Mouse (Mus musculus) heart, adult 8-10 months (tissue): Measurements from ENCODE around the gene Espl1. TPM values are rescaled to one million over a fixed set of nuclear protein-coding genes. Genes with fewer than 3 reads are reported as not detected.
A peak's percentile ranks its signal among the peaks of the same experiment; 100 is the strongest.
"Not testable (repeated sequence)": the region's sequence is repeated elsewhere in the genome, so short reads cannot be mapped to it uniquely, and the experiment has no call there.

Experiments used
- DNase-seq: peaks from one replicate; pipeline ENCODE4 v3.0.0; 2022; ENCODE audit warnings: low spot score
- total RNA-seq, 4 experiments: library from RNA; stranded (reverse); gene quantifications; 2 replicates each; pipeline ENCODE4 v1.2.4; 2022

Gene Espl1
- total RNA-seq, 4 experiments from 2014 or later, result 0.38 to 1.1 (median 0.93) TPM

GRCm38 (mm10) chr15:102335254-102335653 lies 39.2 kb downstream of the Espl1 start:
- DNase-seq, result no peak

GRCm38 (mm10) chr15:102335925-102336324 lies 39.9 kb downstream of the Espl1 start:
- DNase-seq, result not testable (repeated sequence)

DNA sequence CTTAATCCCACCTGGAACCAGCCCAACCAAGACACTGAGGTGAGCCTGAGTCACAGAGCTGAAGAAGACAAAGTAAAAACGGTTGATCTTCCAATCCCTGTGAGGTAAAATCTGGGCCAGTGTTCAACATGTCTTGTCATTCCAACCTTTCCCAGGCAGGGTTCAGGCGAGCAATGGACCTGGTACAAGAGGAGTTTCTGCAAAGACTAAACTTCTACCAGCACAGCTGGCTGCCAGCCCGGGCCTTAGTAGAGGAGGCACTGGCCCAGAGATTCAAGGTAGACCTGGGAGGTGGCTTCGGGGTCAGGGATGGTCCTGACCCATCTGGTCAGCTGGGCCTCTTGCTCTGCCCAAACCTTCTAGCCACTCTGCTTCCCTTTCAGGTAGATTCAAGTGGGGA lies 40.9 kb downstream of the Espl1 start:
- DNase-seq, result no peak

DNA sequence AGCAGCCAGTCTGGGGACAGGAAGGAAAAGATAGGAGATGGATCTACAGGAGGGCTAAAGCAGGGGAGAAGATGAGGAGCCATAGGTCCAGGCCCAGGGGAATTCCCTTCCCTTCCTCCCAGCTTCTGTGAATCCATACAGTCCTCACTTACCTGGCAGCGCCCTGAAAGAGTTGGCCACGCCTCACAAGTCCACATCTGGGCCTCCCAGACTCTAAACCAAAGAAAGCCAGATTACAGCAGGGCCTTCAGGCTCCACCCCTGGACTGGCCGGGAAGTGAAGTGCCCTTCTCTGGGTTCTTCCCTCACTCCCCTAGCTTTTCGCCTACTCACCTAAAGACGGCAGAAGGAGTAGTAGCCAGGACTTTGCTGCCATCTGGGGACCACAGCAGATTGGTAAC lies 43.5 kb downstream of the Espl1 start:
- DNase-seq, result no peak

DNA sequence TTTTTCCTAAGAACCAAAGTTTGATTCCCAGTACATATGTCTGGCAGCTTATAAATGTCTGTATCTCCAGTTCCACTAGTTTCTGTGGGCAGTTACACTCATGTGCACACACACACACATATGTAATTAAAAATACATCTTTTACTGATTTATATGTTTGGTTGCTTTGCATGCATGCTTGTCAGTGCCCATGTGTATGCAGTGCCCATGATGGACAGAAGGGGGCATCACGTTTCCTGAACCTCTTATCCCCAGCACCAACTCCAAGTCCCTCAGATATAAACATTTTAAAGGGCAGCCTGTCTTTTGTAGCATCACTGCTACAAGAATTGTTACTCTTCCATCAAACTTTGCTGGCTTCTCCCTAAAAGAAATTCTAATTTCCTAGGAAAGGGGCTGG lies 45.5 kb downstream of the Espl1 start:
- no peak for DNase-seq

DNA sequence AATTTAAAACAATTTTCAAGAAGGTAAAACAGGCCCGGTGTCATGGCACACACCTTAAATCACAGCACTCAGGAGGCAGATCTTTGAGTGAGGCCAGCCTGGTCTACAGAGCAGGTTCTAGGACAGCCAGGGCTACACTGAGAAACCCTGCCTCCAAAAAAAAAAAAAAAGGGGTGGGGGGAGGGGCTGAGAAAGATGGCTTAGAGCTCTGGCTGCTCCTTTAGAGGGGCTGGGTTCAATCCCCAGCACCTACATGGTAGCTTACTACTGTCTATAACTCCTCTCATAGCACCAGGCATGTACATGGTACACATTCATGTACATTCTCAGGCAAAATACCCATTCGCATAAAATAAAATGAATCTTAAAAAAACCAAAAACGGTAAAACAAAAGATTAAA lies 48.4 kb downstream of the Espl1 start:
- no peak for DNase-seq

DNA sequence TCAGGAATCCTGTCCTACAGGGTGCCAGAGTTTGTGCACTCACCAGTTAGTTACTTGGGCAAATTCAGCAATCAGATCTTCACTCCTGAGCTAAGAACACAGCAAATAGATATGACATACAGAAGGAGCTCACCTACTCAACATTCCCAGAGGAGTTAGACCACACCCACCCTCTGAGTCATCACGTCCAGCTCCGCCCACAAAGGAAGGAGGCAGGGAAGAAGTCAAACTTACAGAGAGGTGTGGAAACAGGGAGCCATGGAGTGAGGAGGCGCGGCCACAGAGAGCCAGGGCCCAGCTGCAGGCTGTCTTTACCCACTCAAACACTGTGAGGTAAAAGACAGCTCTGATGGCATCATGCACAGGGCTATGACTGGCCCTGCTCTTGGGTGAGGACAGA lies 50.4 kb downstream of the Espl1 start:
- DNase-seq, result no peak

GRCm38 (mm10) chr15:102350138-102350941 lies 54.3 kb downstream of the Espl1 start, which contains the start of gene Aaas:
Gene Aaas, minus strand, starts transcription at chr15:102350771.
- peak; percentile 95 for DNase-seq

GRCm38 (mm10) chr15:102350942-102351291 lies 54.9 kb downstream of the Espl1 start:
- DNase-seq, result no peak

GRCm38 (mm10) chr15:102352177-102352576 lies 56.1 kb downstream of the Espl1 start:
- no peak for DNase-seq

DNA sequence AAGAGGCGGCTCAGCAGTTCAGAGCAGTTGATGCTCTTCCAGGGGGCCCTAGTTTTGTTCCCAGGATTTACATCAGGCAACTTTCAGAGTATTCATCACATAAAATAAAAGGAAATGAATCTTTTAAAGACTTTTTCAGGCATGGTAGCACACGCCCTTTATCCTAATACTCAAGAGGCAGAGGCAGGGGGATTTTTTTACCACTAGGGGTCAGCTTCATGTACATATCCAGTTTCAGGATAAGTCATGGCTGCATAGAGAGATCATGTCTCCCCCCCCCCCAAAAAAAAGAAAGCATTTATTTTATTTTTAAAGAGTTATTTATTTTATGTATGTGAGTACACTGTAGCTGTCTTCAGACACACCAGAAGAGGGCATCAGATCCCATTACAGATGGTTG lies 57.9 kb downstream of the Espl1 start:
- no peak for DNase-seq

- DNase-seq, result peak; percentile 22
Measured at GRCm38 (mm10) chr15:102355134-102355870, 59.2 kb downstream of the Espl1 start.

DNA sequence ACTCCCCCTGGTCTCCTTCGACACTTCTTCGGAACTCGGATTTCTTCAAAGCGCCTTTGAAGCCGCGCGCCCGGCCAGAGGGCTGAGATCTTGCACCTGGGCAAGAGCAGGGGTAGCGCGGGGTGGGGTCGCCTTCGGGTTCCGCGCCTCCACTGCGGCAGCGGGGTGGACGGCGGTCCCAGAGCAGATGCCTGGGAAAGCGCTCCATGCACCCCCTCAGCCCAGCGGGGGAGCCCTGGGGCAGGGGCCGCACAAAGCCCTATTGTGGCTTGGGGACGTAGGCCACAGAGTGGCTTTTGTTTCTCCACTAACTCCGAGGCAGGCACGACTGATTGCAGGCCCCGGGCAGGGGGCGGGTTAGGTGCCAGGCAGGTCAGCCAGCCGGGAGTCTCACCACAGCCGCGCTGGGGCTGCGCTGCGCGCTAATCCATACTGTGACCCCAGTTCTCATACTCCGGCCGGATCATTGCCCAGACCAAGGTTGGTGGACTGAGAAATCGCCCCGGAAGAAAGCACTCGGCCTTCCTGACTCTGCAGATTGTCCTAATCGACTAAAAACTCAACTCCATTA lies 59.9 kb downstream of the Espl1 start:
- DNase-seq, result no peak

GRCm38 (mm10) chr15:102356501-102357325 lies 60.6 kb downstream of the Espl1 start:
- no peak for DNase-seq

DNA sequence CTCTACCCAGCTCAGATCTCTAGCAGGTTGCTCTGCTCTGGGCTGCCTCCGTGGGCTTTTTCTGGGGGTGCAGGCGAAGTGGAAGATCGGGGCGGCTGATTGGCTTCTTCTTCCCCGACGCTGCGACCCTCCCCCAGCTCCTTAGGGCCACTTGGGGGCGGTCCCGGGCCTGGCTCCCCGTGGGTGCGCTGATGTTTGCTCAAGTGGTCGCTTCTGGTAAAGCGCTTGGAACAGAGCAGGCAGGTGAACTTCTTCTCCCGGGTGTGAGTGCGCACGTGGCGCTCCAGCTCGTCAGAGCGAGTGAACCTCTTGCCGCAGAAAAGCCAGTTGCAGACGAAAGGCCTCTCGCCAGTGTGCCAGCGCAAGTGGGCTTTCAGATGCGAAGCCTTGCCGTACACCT lies 62.1 kb downstream of the Espl1 start:
- no peak for DNase-seq

GRCm38 (mm10) chr15:102358834-102359233 lies 62.8 kb downstream of the Espl1 start:
- DNase-seq, result no peak

DNA sequence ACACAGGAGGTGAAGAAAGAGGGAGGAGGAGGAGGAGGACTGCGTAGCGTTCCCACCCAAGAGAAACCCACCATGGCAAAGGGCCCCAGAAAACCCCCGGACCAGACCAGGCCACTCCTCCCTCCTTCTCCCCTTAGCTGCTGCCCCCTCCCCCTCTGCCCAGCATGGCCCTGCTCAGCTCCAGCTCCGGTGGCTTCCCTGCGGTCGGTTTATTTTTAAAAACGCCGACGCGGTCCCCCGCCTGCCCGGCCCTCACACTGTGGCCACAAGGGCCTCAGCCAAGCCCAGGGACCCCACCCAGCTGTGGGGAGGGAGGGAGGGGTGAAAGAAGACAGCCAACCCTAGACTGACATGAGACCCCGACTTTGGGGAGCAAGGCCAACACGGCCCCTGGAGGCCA lies 66.6 kb downstream of the Espl1 start:
- DNase-seq, result no peak

DNA sequence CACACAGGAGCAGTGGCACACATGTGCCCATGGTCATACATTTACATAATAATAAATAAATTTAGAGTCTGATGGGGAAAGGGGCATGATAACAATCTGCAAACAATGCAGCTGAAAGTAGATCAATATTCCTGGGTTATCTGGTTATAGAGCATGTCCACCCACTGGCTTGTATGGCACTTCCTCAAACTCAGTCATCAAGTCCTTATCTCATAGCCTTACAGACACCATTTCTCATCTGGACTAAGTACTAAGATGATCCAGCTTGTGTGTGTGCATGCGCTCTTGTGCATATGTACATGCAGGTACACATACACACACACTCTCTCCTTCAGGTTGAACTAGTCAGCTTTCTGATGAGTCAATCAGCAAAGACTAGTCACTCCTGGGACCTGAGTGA lies 68.6 kb downstream of the Espl1 start:
- no peak for DNase-seq

GRCm38 (mm10) chr15:102366238-102366637 lies 70.2 kb downstream of the Espl1 start:
- no peak for DNase-seq

- DNase-seq, result no peak
Measured at GRCm38 (mm10) chr15:102366733-102367344, 70.8 kb downstream of the Espl1 start, which contains the start of gene Sp7. Gene Sp7, minus strand, starts transcription at chr15:102367182.

DNA sequence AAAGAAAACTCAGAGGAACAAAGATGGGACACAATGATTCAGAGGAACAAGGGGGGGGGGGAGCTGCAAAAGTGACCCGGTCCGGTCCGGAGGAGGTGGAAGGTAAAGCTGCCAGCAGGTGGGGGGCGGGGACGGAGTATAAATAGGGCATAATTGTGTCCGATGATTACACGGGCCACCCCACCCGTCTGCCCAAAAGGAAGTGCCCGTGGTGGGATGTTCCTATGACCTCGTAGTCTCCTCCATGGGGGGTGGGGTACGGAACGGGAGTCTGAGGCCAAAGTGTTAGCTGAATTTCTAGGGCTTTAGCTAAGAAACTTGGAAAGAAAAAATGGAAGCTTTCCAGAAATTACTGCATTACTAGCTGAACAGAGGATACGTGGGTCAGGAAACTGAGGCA lies 73.9 kb downstream of the Espl1 start:
- no peak for DNase-seq
